Mouse (Mus musculus) forebrain, embryonic 12.5 days (tissue): Measurements from ENCODE around the gene Alpk3. TPM values are rescaled to one million over a fixed set of nuclear protein-coding genes. Genes with fewer than 3 reads are reported as not detected.

Source experiments
- ATAC-seq: fragments of 200-750 bp; cut with Nextera tagmentation; 2 replicates; pipeline ENCODE4 v1.8.0; 2017; ENCODE audit warnings: moderate TSS enrichment; ENCODE audit not compliant: low FRiP score
- H3K27ac ChIP-seq: fragments of 300-500 bp; sonication (generic); 2 replicates; pipeline ENCODE4 v1.5.1; 2016; ENCODE audit warnings: mild to moderate bottlenecking
- H3K27me3 ChIP-seq: fragments of 300-500 bp; sonication (generic); 2 replicates; pipeline ENCODE4 v1.6.1; 2016; ENCODE audit warnings: mild to moderate bottlenecking
- H3K36me3 ChIP-seq: fragments of 300-500 bp; sonication (generic); replicated peaks from 2 replicates; pipeline ENCODE4 v1.6.1; 2016; ENCODE audit warnings: mild to moderate bottlenecking
- H3K4me1 ChIP-seq: fragments of 300-500 bp; sonication (generic); 2 replicates; pipeline ENCODE4 v1.6.1; 2016
- H3K4me2 ChIP-seq: fragments of 300-500 bp; sonication (generic); 2 replicates; pipeline ENCODE4 v1.6.1; 2016; ENCODE audit warnings: mild to moderate bottlenecking, moderate library complexity
- H3K4me3 ChIP-seq: fragments of 300-500 bp; sonication (generic); replicated peaks from 2 replicates; pipeline ENCODE4 v1.5.1; 2016; ENCODE audit warnings: mild to moderate bottlenecking
- H3K9ac ChIP-seq: fragments of 300-500 bp; sonication (generic); 2 replicates; pipeline ENCODE4 v1.6.1; 2016; ENCODE audit warnings: mild to moderate bottlenecking
- H3K9me3 ChIP-seq: fragments of 300-500 bp; sonication (generic); 2 replicates; pipeline ENCODE4 v1.6.1; 2016
- WGBS: fragments of 180-500 bp; shearing (Covaris S2); methylation state at CpG from one replicate; pipeline ENCODE4 v1.1.7; 2016; 5-methylcytosine and 5-hydroxymethylcytosine counted together
- polyA plus RNA-seq: library from polyadenylated mRNA; unstranded; fragments of >200 nt; fragmentation: Nextera tagmentation; extraction: Ambion mirVana; gene quantifications from 2 replicates; pipeline ENCODE4 v1.2.1, GENCODE M21; 2016

Alpk3 gene
- polyA plus RNA-seq, 1 experiment from 2014 or later: 0.08 TPM

GRCm38 (mm10) chr7:81114555-81114954 lies 57.2 kb downstream of the Alpk3 start, which contains the start of gene Slc28a1:
Gene Slc28a1, plus strand, starts transcription at chr7:81114799.
- H3K9ac ChIP-seq: no peak within 1 kb of the TSS
- peaks cover 5% of the 10 kb centered on the region; the same call in 1 of the 2 replicates for H3K4me1 ChIP-seq
- no peak within 1 kb of the TSS for H3K4me2 ChIP-seq
- no peak for ATAC-seq
- no peaks in the 10 kb centered on the region for H3K27me3 ChIP-seq
- no peak within 1 kb of the TSS for H3K27ac ChIP-seq
- no peaks in the 10 kb centered on the region for H3K9me3 ChIP-seq
- 80% methylated on average over 6 of the region's 6 CpGs for WGBS
- H3K36me3 ChIP-seq: no peaks in the 10 kb centered on the region
- H3K4me3 ChIP-seq: no peak within 1 kb of the TSS

DNA sequence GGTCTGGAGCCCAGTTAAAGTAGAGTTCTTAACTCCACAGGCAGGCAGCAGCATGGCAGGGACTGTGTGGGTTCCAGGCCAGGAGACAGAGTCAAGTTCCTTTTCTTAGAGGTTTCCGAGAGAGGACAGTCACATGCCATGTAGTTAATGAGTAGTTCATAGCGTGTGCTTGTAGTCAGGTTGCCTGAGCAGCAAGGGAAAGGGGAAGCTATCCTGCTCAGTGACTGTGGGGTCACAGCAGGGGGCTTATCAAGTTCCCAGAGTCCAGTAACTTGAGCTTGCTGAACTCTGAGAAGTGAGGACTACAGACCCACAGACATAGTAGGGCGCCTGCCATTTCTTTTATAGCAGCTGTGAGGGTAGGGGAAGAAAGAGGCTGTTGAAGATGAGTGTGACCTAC lies 63.7 kb downstream of the Alpk3 start:
- H3K27ac ChIP-seq: no peak overlapping the region
- H3K9ac ChIP-seq: no peak overlapping the region
- WGBS: 68% methylated on average over 3 of the region's 3 CpGs
- no peaks in the 10 kb centered on the region for H3K27me3 ChIP-seq
- H3K36me3 ChIP-seq: no peaks in the 10 kb centered on the region
- H3K4me2 ChIP-seq: no peak overlapping the region
- no peak for ATAC-seq
- no peak overlapping the region for H3K4me3 ChIP-seq
- H3K9me3 ChIP-seq: no peaks in the 10 kb centered on the region
- H3K4me1 ChIP-seq: peaks cover 7% of the 10 kb centered on the region

- H3K9ac ChIP-seq: no peak overlapping the region
- no peak overlapping the region for H3K27ac ChIP-seq
- 80% methylated on average over 2 of the region's 2 CpGs for WGBS
- ATAC-seq: no peak
- no peaks in the 10 kb centered on the region for H3K9me3 ChIP-seq
- no peaks in the 10 kb centered on the region for H3K36me3 ChIP-seq
- no peaks in the 10 kb centered on the region for H3K27me3 ChIP-seq
- no peak overlapping the region for H3K4me3 ChIP-seq
- H3K4me1 ChIP-seq: peaks cover 7% of the 10 kb centered on the region
- no peak overlapping the region for H3K4me2 ChIP-seq
These were observed 65.4 kb downstream of the Alpk3 start for GRCm38 (mm10) chr7:81122808-81123207.

- Histone ChIP-seq H3K9ac (no peak overlapping the region), H3K27me3 (no peaks in the 10 kb centered on the region), H3K4me2 (no peak overlapping the region), H3K4me3 (no peak overlapping the region), H3K4me1 (peaks cover 7% of the 10 kb centered on the region), H3K27ac (no peak overlapping the region), H3K36me3 (no peaks in the 10 kb centered on the region), H3K9me3 (no peaks in the 10 kb centered on the region)
- 94% methylated on average over 5 of the region's 5 CpGs for WGBS
- no peak for ATAC-seq
These were observed 66.2 kb downstream of the Alpk3 start for GRCm38 (mm10) chr7:81123553-81123952.

DNA sequence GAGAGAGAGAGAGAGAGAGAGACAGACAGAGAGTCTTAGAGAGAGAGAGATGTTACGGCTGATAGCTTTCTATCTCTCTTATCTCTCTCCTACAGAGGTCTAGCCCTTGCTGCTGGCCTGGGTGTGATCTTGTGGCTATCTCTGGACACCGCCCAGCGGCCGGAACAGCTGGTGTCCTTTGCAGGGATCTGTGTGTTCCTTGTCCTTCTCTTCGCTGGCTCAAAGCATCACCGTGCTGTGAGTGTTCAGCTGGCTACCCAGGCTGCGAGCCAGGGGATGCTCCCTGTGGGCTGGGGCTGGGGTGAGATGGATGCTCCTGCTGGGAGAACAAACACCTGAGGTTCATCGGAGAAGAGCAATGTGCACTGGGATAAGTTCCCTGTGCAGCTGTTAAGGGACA lies 67.4 kb downstream of the Alpk3 start:
- no peak for ATAC-seq
- Histone ChIP-seq H3K9me3 (no peaks in the 10 kb centered on the region), H3K4me1 (peaks cover 7% of the 10 kb centered on the region)

DNA sequence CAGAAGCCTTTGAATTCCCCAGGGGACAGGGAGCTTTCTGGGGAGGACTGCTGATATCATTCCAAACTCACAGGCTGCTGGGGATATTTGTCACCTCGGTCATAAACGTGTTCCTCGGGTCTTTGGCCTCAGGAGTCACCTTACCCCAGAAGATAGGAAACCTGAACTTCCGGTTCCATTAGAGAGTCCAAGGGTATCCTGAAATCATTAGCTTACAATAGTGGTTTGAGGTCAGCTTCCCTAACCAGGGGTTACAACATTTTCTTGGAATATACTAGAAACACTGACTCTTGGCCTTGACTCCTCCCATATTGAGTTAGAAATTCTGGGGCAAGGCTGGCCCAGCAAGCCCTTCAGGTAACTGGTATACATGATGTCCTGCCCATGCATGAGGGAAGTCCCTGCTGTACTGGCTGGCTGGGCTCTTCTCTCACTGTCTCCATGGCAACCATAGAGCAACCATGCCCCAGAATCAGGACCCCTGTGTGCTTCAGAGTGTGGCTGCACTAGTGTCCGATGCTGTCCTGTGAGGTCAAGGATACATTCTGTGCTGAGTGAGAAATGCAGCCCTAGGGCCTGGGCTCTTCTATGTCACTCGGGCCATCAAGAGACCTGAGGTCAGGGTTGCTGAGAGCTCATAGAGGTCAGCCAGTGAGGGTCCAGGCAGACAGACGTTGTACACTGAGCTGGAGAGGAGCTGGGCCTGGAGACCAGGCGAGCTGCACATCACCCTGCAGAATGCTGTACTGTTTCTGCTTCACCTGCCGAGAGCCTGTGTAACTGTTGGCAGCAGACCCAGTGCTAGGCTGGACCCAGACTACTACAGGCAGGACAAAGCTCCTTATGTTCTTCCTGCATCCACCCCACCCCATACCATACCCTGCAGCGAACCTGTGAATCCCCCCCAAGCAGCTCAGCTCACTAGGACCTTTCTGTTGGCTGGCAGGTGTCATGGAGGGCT lies 68.1 kb downstream of the Alpk3 start:
- no peaks in the 10 kb centered on the region for H3K9me3 ChIP-seq
- peaks cover 7% of the 10 kb centered on the region for H3K4me1 ChIP-seq
- H3K4me2 ChIP-seq: no peak overlapping the region
- no peaks in the 10 kb centered on the region for H3K36me3 ChIP-seq
- no peak overlapping the region for H3K27ac ChIP-seq
- H3K27me3 ChIP-seq: no peaks in the 10 kb centered on the region
- H3K4me3 ChIP-seq: no peak overlapping the region
- ATAC-seq: no peak
- 79% methylated on average over 10 of the region's 10 CpGs for WGBS
- no peak overlapping the region for H3K9ac ChIP-seq

More for the DNA sequence above, 67.4 kb downstream of the Alpk3 start:
- Histone ChIP-seq H3K4me3 (no peak overlapping the region), H3K27me3 (no peaks in the 10 kb centered on the region), H3K36me3 (no peaks in the 10 kb centered on the region), H3K9ac (no peak overlapping the region), H3K4me2 (no peak overlapping the region), H3K27ac (no peak overlapping the region)
- WGBS: 88% methylated on average over 8 of the region's 8 CpGs

DNA sequence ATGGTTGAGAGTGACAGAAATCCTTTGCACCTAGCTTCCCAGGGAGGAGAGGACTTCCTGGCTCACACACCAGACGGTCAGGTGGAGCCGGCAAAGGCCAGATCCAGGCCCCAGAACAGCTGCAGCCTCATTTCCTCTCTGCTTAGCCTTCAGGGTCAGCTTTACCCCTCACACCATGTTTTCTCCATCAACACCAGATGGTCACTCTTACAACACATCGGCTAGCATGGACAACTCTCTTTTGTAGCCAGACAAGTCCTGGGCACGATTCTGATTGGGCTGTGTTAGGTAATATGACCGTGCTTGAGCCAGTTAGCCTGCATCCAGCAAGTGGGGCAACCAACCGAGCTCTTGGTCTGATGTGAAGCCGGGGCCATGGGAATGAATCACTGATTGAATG lies 74.5 kb downstream of the Alpk3 start:
- Histone ChIP-seq H3K4me3 (no peak overlapping the region), H3K4me1 (peaks cover 15% of the 10 kb centered on the region), H3K27me3 (no peaks in the 10 kb centered on the region), H3K27ac (no peak overlapping the region), H3K9me3 (no peaks in the 10 kb centered on the region), H3K9ac (no peak overlapping the region), H3K36me3 (no peaks in the 10 kb centered on the region), H3K4me2 (no peak overlapping the region)
- no peak for ATAC-seq
- WGBS: 73% methylated on average over 7 of the region's 7 CpGs

DNA sequence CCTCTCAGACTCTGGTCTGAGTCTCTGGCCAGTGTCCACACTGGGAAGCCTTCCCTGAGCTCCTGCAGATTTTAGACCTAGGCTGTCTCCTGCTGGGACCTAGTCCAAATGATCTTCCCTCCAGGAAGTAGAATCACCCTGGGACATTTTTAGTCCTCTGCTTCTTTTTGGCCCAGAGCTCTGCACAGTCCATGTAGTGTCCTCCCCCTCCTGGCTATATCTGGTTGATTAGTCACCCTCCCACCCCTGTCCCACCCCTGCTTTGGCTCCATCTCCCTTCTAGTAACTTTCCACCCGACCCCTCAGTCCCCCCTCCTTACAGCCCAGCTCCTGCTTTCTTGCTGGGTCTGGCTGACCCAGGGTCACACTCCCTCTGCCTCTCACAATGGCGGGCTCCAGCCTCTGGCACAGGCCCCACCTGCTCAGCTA lies 75.5 kb downstream of the Alpk3 start:
- Histone ChIP-seq H3K9me3 (no peaks in the 10 kb centered on the region), H3K4me2 (no peak overlapping the region), H3K27ac (no peak overlapping the region), H3K27me3 (no peaks in the 10 kb centered on the region), H3K4me3 (no peak overlapping the region), H3K36me3 (no peaks in the 10 kb centered on the region), H3K9ac (no peak overlapping the region), H3K4me1 (peaks cover 15% of the 10 kb centered on the region)
- ATAC-seq: no peak
- 12% methylated on average over 2 of the region's 2 CpGs for WGBS

- no peaks in the 10 kb centered on the region for H3K27me3 ChIP-seq
- no peak overlapping the region for H3K9ac ChIP-seq
- H3K4me1 ChIP-seq: peaks cover 15% of the 10 kb centered on the region
- H3K9me3 ChIP-seq: no peaks in the 10 kb centered on the region
- 69% methylated on average over 6 of the region's 6 CpGs for WGBS
- H3K4me3 ChIP-seq: no peak overlapping the region
- no peak overlapping the region for H3K27ac ChIP-seq
- ATAC-seq: no peak
- H3K36me3 ChIP-seq: no peaks in the 10 kb centered on the region
- H3K4me2 ChIP-seq: no peak overlapping the region
These were observed 76.0 kb downstream of the Alpk3 start for GRCm38 (mm10) chr7:81133416-81133815.

DNA sequence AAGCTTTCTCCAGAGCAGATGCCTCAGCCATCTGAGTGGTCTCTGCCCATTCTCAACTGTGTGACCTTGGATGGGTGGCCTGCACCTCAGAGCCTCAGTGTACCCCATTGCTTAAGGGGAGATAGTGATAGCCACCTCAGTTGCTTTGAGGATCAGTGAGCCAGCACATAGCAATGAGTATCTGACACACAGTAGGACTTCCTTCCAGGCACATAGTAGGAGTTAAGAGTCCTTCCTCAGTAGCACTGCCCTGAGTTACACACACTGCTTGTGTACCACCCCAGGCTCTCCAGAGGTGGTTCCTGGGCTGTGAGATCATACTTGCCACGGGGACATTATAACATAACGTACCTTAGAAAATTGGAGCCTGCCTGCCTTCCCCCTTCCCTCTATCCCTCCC lies 76.5 kb downstream of the Alpk3 start:
- no peak overlapping the region for H3K27ac ChIP-seq
- no peak overlapping the region for H3K9ac ChIP-seq
- H3K36me3 ChIP-seq: no peaks in the 10 kb centered on the region
- no peak overlapping the region for H3K4me2 ChIP-seq
- H3K4me1 ChIP-seq: peaks cover 15% of the 10 kb centered on the region
- ATAC-seq: no peak
- H3K27me3 ChIP-seq: no peaks in the 10 kb centered on the region
- WGBS: 83% methylated on average over 2 of the region's 2 CpGs
- no peak overlapping the region for H3K4me3 ChIP-seq
- no peaks in the 10 kb centered on the region for H3K9me3 ChIP-seq

DNA sequence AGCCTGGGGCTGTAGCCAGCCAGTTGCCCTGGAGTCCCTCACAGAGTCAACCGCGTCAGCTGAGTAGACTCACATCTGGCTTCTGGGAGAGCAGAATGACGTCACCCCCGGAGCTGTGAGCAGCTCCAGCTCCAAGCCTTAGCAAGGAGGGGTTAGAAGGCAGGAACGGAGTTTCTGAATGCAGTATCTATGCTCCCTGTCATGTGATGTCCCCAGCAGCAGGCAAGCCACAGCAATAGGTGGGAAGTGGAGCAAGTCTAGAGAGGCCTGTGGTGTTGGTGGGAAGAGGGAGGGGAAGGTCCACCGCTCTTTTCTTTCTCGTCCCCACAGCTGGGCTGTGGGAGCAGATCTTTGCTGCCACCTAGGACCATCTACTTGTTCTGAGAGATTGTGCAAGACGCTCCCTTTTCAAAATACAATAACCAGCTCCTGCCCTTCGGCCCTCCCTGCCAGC lies 77.2 kb downstream of the Alpk3 start:
- Histone ChIP-seq H3K4me1 (peaks cover 15% of the 10 kb centered on the region), H3K4me2 (no peak overlapping the region; the same call in 1 of the 2 replicates), H3K9ac (no peak overlapping the region), H3K27me3 (no peaks in the 10 kb centered on the region), H3K27ac (0 out of 2 replicates have a peak overlapping the region, but pooled peaks have one; percentile 8), H3K36me3 (no peaks in the 10 kb centered on the region), H3K9me3 (no peaks in the 10 kb centered on the region), H3K4me3 (no peak overlapping the region)
- ATAC-seq: no peak
- 41% methylated on average over 9 of the region's 9 CpGs for WGBS

DNA sequence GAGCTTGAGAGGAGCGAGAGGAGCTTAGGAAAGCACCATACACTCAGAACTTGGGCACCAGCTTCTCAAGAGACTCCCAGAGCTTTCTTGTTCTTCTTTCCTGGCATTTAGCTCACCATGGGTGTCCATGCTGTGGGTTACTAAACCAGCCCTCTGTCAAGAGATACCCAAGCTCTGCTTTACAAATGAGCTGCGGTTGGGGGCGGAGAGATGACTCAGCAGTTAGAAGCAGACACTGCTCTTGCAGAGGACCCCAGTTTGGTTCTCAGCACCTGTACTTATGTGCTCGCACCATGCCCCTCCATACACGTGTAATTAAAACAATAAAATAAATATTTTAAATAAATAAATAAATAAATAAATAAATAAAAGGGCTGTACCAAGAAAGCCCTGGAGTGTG lies 79.9 kb downstream of the Alpk3 start:
- ATAC-seq: no peak
- no peaks in the 10 kb centered on the region for H3K36me3 ChIP-seq
- no peaks in the 10 kb centered on the region for H3K27me3 ChIP-seq
- no peak overlapping the region for H3K27ac ChIP-seq
- no peaks in the 10 kb centered on the region for H3K9me3 ChIP-seq
- peaks cover 15% of the 10 kb centered on the region for H3K4me1 ChIP-seq
- WGBS: 90% methylated on average over 5 of the region's 5 CpGs
- H3K4me3 ChIP-seq: no peak overlapping the region
- no peak overlapping the region for H3K4me2 ChIP-seq
- no peak overlapping the region for H3K9ac ChIP-seq

- Histone ChIP-seq H3K4me1 (peaks cover 7% of the 10 kb centered on the region), H3K27me3 (no peaks in the 10 kb centered on the region), H3K27ac (no peak overlapping the region), H3K4me3 (no peak overlapping the region), H3K4me2 (no peak overlapping the region), H3K9me3 (no peaks in the 10 kb centered on the region), H3K36me3 (no peaks in the 10 kb centered on the region), H3K9ac (no peak overlapping the region)
- ATAC-seq: no peak
- 94% methylated on average over 7 of the region's 7 CpGs for WGBS
These were observed 81.7 kb downstream of the Alpk3 start for GRCm38 (mm10) chr7:81139100-81139499.
